Mouse (Mus musculus) heart, postnatal 0 days (tissue): ENCODE measurements around the gene Cacna2d2. TPM values are rescaled to one million over a fixed set of nuclear protein-coding genes. Genes with fewer than 3 reads are reported as not detected.

Experiments used
- ATAC-seq: fragments of 200-750 bp; cut with Nextera tagmentation; 2 replicates; pipeline ENCODE4 v1.8.0; 2017; ENCODE audit warnings: low read depth, moderate number of reproducible peaks, moderate library complexity; ENCODE audit not compliant: insufficient read depth
- DNase-seq: peaks from one replicate; pipeline ENCODE4 v3.0.0-alpha.2; 2016; ENCODE audit warnings: low spot score
- H3K27ac ChIP-seq: fragments of 300-500 bp; sonication (generic); 2 replicates; pipeline ENCODE4 v1.5.1; 2014; ENCODE audit warnings: low read depth, mild to moderate bottlenecking
- H3K27me3 ChIP-seq: fragments of 300-500 bp; sonication (generic); 2 replicates; pipeline ENCODE4 v1.6.1; 2014; ENCODE audit warnings: low read length, mixed read lengths; ENCODE audit not compliant: control insufficient read depth, insufficient read depth
- H3K36me3 ChIP-seq: fragments of 300-500 bp; sonication (generic); replicated peaks from 2 replicates; pipeline ENCODE4 v1.6.1; 2014; ENCODE audit warnings: low read length, mixed read lengths; ENCODE audit not compliant: control insufficient read depth, insufficient read depth
- H3K4me1 ChIP-seq: fragments of 300-500 bp; sonication (generic); 2 replicates; pipeline ENCODE4 v1.6.1; 2014; ENCODE audit warnings: antibody characterized with exemption; ENCODE audit not compliant: control insufficient read depth, insufficient read depth
- H3K4me2 ChIP-seq: fragments of 300-500 bp; sonication (generic); 2 replicates; pipeline ENCODE4 v1.6.1; 2014; ENCODE audit warnings: low read depth, mild to moderate bottlenecking, low read length, moderate library complexity
- H3K4me3 ChIP-seq: fragments of 300-500 bp; sonication (generic); 2 replicates; pipeline ENCODE4 v1.5.1; 2014; ENCODE audit warnings: low read depth, low read length
- H3K9ac ChIP-seq: fragments of 300-500 bp; sonication (generic); replicated peaks from 2 replicates; pipeline ENCODE4 v1.6.1; 2014; ENCODE audit warnings: low read depth, low read length, mixed read lengths
- H3K9me3 ChIP-seq: fragments of 300-500 bp; sonication (generic); replicated peaks from 2 replicates; pipeline ENCODE4 v1.6.1; 2016; ENCODE audit warnings: low read length; ENCODE audit not compliant: control insufficient read depth
- CTCF ChIP-seq: IDR thresholded peaks from 2 replicates; pipeline ENCODE4 v1.5.1; 2016; ENCODE audit warnings: antibody characterized with exemption, control low read depth, low read depth
- EP300 ChIP-seq: IDR thresholded peaks from 2 replicates; pipeline ENCODE4 v1.6.1; 2016; ENCODE audit warnings: antibody characterized with exemption, low read depth
- WGBS: fragments of 180-500 bp; shearing (Covaris S2); extraction: QIAGEN DNeasy Blood & Tissue Kit; methylation state at CpG from one replicate; pipeline ENCODE4 v1.1.7; 2014; 5-methylcytosine and 5-hydroxymethylcytosine counted together
- polyA plus RNA-seq: library from polyadenylated mRNA; unstranded; fragments of >200 nt; fragmentation: Nextera tagmentation; extraction: Ambion mirVana; gene quantifications from 2 replicates; pipeline ENCODE4 v1.2.1, GENCODE M21; 2015
- total RNA-seq: library from RNA; depleted of rRNA; stranded (reverse); fragments of >200 nt; gene quantifications from 2 replicates; pipeline ENCODE4 v1.2.3, GENCODE M21; 2014; ENCODE audit warnings: low replicate concordance

The Cacna2d2 gene
- total and polyA plus RNA-seq, 2 experiments from 2014 or later, result 1.1 to 34.8 TPM

DNA sequence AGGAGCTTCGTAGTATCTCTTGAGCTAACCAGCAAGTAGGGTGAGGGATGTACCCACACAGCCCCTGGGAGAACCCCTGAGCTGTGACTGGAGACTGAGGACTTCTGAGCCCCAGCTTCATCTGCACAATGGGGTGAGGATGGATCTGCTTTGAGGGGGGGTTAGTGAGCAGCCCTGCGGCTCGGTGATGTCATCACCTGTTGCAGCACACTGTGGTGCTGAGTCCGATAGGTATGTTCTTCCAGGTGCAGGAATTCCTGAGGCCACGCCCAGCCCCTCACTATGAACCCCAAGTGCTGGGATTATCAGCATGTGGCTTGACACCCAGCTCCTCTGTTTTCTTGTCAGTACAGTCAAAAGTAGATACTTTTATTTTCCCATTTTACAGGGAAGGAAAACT, 84.3 kb downstream of the Cacna2d2 start:
- H3K9ac ChIP-seq, result no peak overlapping the region
- no peak overlapping the region for H3K27ac ChIP-seq
- ATAC-seq (no peak), DNase-seq (no peak)
- no peaks in the 10 kb centered on the region for H3K9me3 ChIP-seq
- H3K27me3 ChIP-seq, result no peaks in the 10 kb centered on the region
- 81% methylated on average over 5 of the region's 5 CpGs for WGBS
- no peak overlapping the region for H3K4me3 ChIP-seq
- H3K4me1 ChIP-seq, result no peaks in the 10 kb centered on the region
- H3K36me3 ChIP-seq, result no peaks in the 10 kb centered on the region
- TF ChIP-seq CTCF, result no peak
- no peak for TF ChIP-seq EP300
- no peak overlapping the region for H3K4me2 ChIP-seq

DNA sequence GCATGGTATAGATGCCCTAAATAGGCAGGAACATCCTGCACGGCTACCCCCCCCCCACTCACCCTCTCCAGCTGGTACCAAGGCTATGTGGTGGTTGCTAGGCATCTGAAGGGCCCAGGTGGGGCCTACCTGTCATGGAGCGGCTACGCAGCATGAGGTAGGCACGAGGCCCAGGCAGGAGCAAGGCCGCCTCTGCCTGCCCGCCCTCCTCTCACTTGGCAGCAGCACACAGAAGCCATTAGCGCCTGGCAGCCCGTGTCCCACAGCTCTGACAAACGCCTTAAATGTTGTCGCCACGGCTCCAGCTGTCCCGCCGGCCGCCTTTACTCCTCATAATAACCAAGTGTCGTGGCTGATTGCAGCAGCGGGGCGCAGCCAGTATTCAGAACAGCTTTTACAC, 84.9 kb downstream of the Cacna2d2 start:
- H3K27me3 ChIP-seq, result no peaks in the 10 kb centered on the region
- no peaks in the 10 kb centered on the region for H3K36me3 ChIP-seq
- ATAC-seq (no peak), DNase-seq (no peak)
- no peak overlapping the region for H3K4me2 ChIP-seq
- no peak overlapping the region for H3K9ac ChIP-seq
- no peak for TF ChIP-seq EP300
- no peak for TF ChIP-seq CTCF
- H3K4me3 ChIP-seq, result no peak overlapping the region
- no peaks in the 10 kb centered on the region for H3K9me3 ChIP-seq
- no peak overlapping the region for H3K27ac ChIP-seq
- 63% methylated on average over 17 of the region's 17 CpGs for WGBS
- no peaks in the 10 kb centered on the region for H3K4me1 ChIP-seq

DNA sequence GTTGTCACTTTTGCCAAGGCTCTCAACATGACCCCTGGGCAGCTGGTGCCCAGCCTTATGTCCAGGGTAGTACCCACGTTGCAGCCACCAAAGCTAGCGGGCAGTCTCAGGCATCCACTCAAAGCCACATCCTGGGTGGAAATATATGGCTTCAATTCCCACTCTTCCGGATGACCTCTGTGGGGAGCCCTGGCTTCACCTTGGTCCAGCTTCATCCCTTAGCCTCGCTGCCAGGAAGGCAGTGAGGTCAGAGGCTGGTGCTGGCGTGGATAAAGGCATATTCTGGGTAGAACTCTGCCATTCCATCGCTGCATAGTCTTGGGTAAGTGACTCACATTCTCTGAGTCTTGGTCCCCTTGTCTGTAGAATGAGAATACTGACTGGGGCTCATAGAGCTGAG, 85.4 kb downstream of the Cacna2d2 start:
- H3K27me3 ChIP-seq, result no peaks in the 10 kb centered on the region
- H3K36me3 ChIP-seq, result no peaks in the 10 kb centered on the region
- TF ChIP-seq EP300 (no peak), CTCF (no peak)
- DNase-seq (no peak), ATAC-seq (no peak)
- no peaks in the 10 kb centered on the region for H3K4me1 ChIP-seq
- H3K9me3 ChIP-seq, result no peaks in the 10 kb centered on the region
- H3K4me2 ChIP-seq, result no peak overlapping the region
- no peak overlapping the region for H3K4me3 ChIP-seq
- no peak overlapping the region for H3K27ac ChIP-seq
- H3K9ac ChIP-seq, result no peak overlapping the region
- 86% methylated on average over 6 of the region's 6 CpGs for WGBS

DNA sequence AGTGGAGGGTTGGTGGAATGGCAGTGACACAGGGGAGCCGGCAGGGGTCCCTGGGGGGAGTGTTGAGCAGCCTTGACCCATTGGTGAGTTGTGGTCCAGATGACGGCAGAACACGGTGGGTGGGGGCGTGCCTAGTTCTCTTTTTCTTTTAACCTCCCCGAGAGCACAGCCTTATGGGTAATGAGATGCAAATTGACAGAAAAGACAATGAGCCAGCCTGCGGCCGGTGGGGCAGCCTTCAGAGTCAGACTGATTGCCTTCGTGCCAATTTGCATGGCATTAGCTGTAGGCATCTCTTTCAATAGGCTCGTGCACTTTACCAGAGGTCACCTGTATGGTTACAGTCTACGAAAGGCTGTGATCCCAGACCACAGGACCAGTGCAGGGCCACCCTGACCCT, 86.7 kb downstream of the Cacna2d2 start:
- 62% methylated on average over 9 of the region's 10 CpGs for WGBS
- Histone ChIP-seq H3K4me1 (no peaks in the 10 kb centered on the region), H3K36me3 (no peaks in the 10 kb centered on the region), H3K4me3 (no peak overlapping the region), H3K9ac (no peak overlapping the region), H3K9me3 (no peaks in the 10 kb centered on the region), H3K27me3 (no peaks in the 10 kb centered on the region), H3K27ac (no peak overlapping the region), H3K4me2 (no peak overlapping the region)
- ATAC-seq (no peak), DNase-seq (no peak)
- TF ChIP-seq EP300 (no peak), CTCF (no peak)

DNA sequence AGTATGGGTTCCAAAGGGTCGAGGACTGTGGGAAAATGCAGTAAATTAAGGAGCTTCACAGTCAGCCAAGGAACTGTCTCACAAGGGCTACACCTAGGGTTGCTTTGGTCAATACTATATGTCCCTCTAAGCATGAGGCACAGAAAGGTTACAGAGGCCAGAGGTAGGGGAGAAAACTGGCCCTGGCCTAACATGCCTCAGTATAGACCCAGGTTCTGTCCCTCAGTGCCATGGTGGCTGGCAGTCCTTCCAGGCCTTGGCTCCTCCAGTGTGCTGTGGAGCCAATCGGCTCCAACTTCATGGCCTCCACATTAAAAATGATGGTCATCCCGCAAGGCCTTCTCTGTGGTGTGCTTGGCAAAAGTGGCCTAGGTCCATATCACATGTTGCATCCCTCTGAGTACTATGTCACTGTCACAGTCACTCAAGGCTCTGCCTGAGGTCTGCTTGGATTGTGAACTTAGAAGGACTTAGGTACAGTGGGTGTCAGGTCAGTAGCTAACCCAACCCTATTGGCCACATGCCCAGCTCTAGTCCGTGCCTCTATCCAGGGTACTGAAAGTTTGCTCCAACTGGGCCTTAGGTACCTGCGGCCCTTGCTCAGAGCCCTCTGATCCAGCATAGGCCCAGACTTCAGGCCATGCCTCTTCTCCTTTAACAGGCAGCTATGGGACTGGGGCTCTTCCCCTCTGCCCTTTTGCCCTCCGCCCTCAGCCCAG, 87.3 kb downstream of the Cacna2d2 start:
- Histone ChIP-seq H3K9ac (no peak overlapping the region), H3K36me3 (no peaks in the 10 kb centered on the region), H3K27me3 (no peaks in the 10 kb centered on the region), H3K9me3 (no peaks in the 10 kb centered on the region), H3K27ac (no peak overlapping the region), H3K4me2 (no peak overlapping the region), H3K4me1 (no peaks in the 10 kb centered on the region), H3K4me3 (no peak overlapping the region)
- TF ChIP-seq CTCF, result no peak
- TF ChIP-seq EP300, result no peak
- ATAC-seq (peak; percentile 33; the same call in 1 of the 2 replicates), DNase-seq (peak; percentile 50)
- WGBS, result 60% methylated on average over 6 of the region's 6 CpGs

DNA sequence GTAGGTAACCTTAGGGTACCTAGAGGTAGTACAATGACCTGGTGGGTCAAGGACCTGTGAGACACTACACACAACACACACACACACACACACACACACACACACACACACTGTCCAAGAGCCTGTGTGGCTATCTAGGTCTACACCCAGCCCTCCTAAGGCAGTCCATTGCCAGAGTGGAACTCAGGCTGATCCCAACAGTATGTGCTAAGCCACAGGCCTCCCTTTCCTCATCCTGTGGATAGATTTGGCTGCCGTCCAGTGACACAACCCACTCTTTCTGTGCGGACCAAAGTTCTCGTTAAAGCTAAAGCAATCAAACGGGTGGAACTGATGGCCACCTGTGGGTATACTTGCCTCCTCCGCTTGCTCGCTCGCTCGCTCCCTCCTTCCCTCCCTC, 90.7 kb downstream of the Cacna2d2 start:
- no peak overlapping the region for H3K27ac ChIP-seq
- WGBS, result 62% methylated on average over 8 of the region's 8 CpGs

More for the DNA sequence above, 90.7 kb downstream of the Cacna2d2 start:
- no peaks in the 10 kb centered on the region for H3K27me3 ChIP-seq
- TF ChIP-seq CTCF, result no peak
- TF ChIP-seq EP300, result no peak
- H3K9ac ChIP-seq, result no peak overlapping the region
- no peaks in the 10 kb centered on the region for H3K4me1 ChIP-seq
- H3K4me3 ChIP-seq, result no peak overlapping the region
- ATAC-seq, result no peak
- no peaks in the 10 kb centered on the region for H3K36me3 ChIP-seq
- DNase-seq, result no peak
- no peak overlapping the region for H3K4me2 ChIP-seq
- no peaks in the 10 kb centered on the region for H3K9me3 ChIP-seq
